Mouse (Mus musculus) forebrain, embryonic 14.5 days (tissue): ENCODE measurements at regions not wholly inside any gene's neighbourhood (a gene's known extent, or its start where the extent isn't known, plus 50 kb on each side); places are given as distances from the start of the nearest gene placed in this dataset.

Source experiments
- ATAC-seq: fragments of 200-750 bp; cut with Nextera tagmentation; 2 replicates; pipeline ENCODE4 v1.8.0; 2017; ENCODE audit warnings: mild to moderate bottlenecking, moderate library complexity
- DNase-seq: peaks from one replicate; pipeline ENCODE4 v3.0.0-alpha.2; 2015; ENCODE audit warnings: low spot score
- H3K27ac ChIP-seq: fragments of 300-500 bp; sonication (generic); 2 replicates; pipeline ENCODE4 v1.5.1; 2014; ENCODE audit warnings: low read depth, mild to moderate bottlenecking, control low read depth, low read length, moderate library complexity
- H3K27me3 ChIP-seq: fragments of 300-500 bp; sonication (generic); replicated peaks from 2 replicates; pipeline ENCODE4 v1.6.1; 2014; ENCODE audit warnings: low read length, control low read depth, mixed read lengths; ENCODE audit not compliant: control insufficient read depth, insufficient read depth
- H3K36me3 ChIP-seq: fragments of 300-500 bp; sonication (generic); 2 replicates; pipeline ENCODE4 v1.6.1; 2014; ENCODE audit warnings: low read length, control low read depth; ENCODE audit not compliant: control insufficient read depth, insufficient read depth
- H3K4me1 ChIP-seq: fragments of 300-500 bp; sonication (generic); 2 replicates; pipeline ENCODE4 v1.6.1; 2014; ENCODE audit warnings: antibody characterized with exemption, low read length, control low read depth; ENCODE audit not compliant: control insufficient read depth, insufficient read depth
- H3K4me2 ChIP-seq: fragments of 300-500 bp; sonication (generic); 2 replicates; pipeline ENCODE4 v1.6.1; 2014; ENCODE audit warnings: mild to moderate bottlenecking, control low read depth, low read length
- H3K4me3 ChIP-seq: fragments of 300-500 bp; sonication (generic); 2 replicates; pipeline ENCODE4 v1.5.1; 2014; ENCODE audit warnings: low read depth, low read length, control low read depth
- H3K9ac ChIP-seq: fragments of 300-500 bp; sonication (generic); 2 replicates; pipeline ENCODE4 v1.6.1; 2014; ENCODE audit warnings: mild to moderate bottlenecking, low read length, control low read depth, moderate library complexity
- H3K9me3 ChIP-seq: fragments of 300-500 bp; sonication (generic); replicated peaks from 2 replicates; pipeline ENCODE4 v1.6.1; 2016; ENCODE audit warnings: low read length, control low read depth, mixed read lengths; ENCODE audit not compliant: control insufficient read depth
- WGBS: fragments of 180-500 bp; shearing (Covaris S2); extraction: QIAGEN DNeasy Blood & Tissue Kit; methylation state at CpG from one replicate; pipeline ENCODE4 v1.1.7; 2014; 5-methylcytosine and 5-hydroxymethylcytosine counted together

DNA sequence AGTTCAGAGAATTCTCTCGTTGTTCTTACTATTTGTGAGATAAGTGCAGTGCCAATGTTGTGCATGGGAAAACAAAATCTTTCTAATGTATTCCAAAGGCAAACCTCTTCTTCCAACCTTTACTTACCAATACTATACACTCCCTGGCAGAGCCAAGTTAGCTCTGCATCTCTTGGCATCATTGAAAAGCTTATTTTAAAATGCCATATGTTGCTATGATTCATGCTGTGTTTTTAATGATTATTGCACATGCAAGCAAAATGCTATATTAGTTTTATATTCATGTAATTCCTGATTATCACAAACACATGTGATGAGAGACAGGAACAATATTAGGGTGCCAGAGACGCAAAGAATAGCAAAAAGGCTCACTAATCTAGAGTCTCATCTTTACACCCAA lies 64.3 kb upstream of the Pard3b start:
- H3K4me3 ChIP-seq: no peak overlapping the region
- no peak for ATAC-seq
- H3K36me3 ChIP-seq: no peaks in the 10 kb centered on the region
- H3K27ac ChIP-seq: no peak overlapping the region
- H3K9me3 ChIP-seq: no peaks in the 10 kb centered on the region
- 79% methylated on average over 2 of the region's 2 CpGs for WGBS
- H3K4me2 ChIP-seq: no peak overlapping the region
- H3K9ac ChIP-seq: no peak overlapping the region
- no peaks in the 10 kb centered on the region for H3K4me1 ChIP-seq
- no peaks in the 10 kb centered on the region for H3K27me3 ChIP-seq
- DNase-seq: peak; percentile 67

DNA sequence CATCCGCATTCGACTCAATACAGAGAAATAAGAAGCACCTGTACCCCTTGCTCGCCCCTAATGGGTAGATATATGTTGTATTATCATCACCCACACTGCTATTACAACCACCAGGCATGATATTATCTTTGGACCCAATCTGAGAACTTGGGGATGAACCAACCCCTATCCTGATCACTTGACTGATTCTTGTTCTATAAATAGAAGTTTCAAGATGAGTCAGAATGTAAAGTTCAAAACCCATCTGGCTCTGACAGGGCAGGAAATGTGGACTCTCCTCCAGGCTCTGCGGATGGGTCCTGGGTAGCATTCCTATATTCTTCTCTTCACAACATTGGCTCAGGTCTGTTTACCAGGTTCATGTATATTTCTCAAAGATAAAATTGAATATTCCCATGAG lies 61.9 kb upstream of the Pard3b start:
- Histone ChIP-seq H3K9ac (no peak overlapping the region), H3K27me3 (no peaks in the 10 kb centered on the region), H3K9me3 (no peaks in the 10 kb centered on the region), H3K36me3 (no peaks in the 10 kb centered on the region), H3K4me2 (no peak overlapping the region), H3K27ac (no peak overlapping the region), H3K4me3 (no peak overlapping the region), H3K4me1 (no peaks in the 10 kb centered on the region)
- ATAC-seq (no peak), DNase-seq (no peak)
- WGBS: 95% methylated on average over 4 of the region's 4 CpGs

DNA sequence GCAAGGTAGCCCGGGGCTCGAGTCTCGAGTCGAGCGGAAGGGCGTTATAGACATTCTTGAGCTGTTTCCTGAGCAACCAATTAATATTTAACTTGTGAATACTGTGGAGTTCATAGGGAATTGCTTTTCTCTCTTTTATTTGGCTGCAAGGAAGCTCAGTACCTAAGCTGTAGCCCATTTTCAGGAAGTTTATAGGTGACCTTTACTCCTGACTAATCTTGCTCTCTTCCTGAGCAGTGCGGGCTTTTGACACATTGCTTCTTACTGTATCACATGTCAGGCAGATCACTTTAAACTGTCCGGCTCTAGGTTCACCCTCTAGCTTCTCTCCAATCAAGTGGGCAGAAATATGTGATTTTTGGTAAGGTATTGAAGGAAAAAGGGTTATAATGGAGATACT lies 51.4 kb upstream of the Pard3b start:
- no peak for DNase-seq
- Histone ChIP-seq H3K36me3 (no peaks in the 10 kb centered on the region), H3K4me2 (no peak overlapping the region), H3K27ac (no peak overlapping the region), H3K27me3 (no peaks in the 10 kb centered on the region), H3K4me1 (no peaks in the 10 kb centered on the region), H3K4me3 (no peak overlapping the region), H3K9ac (no peak overlapping the region), H3K9me3 (no peaks in the 10 kb centered on the region)
- 88% methylated on average over 8 of the region's 8 CpGs for WGBS
- ATAC-seq: no peak
